Mouse (Mus musculus): ENCODE results near the gene Yipf1. TPM values are rescaled to one million over a fixed set of nuclear protein-coding genes. Genes with fewer than 3 reads are reported as not detected.

Yipf1 gene
- polyA plus RNA-seq (2016; fragmentation: Nextera tagmentation; extraction: Ambion mirVana), result 38.0 and 39.5 TPM in 2 replicates

DNA sequence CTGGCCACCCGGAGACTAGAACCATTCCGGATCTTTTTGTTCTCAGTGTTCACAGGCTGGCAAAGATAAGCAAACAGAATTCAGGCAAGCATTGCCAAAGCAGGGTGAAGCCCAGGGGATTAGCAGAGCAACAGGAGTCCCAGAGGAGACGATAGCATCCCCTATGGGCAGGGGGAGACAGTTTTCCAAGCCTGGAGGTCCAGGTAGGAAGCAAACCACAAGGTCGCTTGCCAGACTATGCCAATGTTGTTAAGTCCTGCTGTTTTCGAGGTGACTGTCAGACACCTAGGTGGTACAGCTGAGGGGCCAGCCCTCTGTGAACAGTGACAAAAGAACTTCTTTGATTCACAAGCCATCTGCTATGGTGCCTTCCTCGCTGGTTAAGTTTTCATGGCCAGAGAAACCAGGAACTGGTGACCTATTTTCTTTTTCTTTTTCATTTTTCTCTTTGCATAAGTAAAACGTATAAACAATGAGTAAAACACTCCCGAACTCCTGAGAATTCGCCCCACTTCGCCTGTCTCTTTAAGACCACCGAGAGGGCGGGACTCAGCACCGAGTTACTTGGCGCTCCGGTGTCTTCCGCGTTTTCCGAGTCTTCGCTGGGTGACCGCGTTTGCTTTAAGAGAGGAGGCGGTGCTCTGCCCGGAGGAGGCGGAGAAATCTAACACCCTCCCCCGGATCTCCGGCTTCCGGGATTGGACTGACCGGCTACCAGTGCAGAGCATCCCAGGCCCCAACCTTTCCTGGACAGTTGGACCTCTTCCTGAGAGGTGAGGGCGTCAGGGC is at the start of gene Yipf1:
Yipf1 (plus strand) TSS at position 674 of the 789 bp plus-strand sequence.
- H3K36me3 ChIP-seq, result peaks cover 15% of the 10 kb centered on the region
- peaks cover 11% of the 10 kb centered on the region for H3K4me1 ChIP-seq (replicated peaks)
- H3K9ac ChIP-seq, result peak within 1 kb of the TSS; percentile 77
- peak within 1 kb of the TSS; percentile 83 for H3K4me2 ChIP-seq
- under 1% methylated on average over 29 of the region's 29 CpGs for WGBS
- no peaks in the 10 kb centered on the region for H3K27me3 ChIP-seq (replicated peaks)
- ATAC-seq (ENCODE audit: insufficient number of reproducible peaks, low FRiP score), result peak; percentile 91
- H3K9me3 ChIP-seq (replicated peaks), result no peaks in the 10 kb centered on the region
- H3K27ac ChIP-seq (ENCODE audit: poor library complexity, severe bottlenecking), result 0 out of 2 replicates have a peak within 1 kb of the TSS, but pooled peaks have one; percentile 37
- peak within 1 kb of the TSS; percentile 73 for H3K4me3 ChIP-seq

DNA sequence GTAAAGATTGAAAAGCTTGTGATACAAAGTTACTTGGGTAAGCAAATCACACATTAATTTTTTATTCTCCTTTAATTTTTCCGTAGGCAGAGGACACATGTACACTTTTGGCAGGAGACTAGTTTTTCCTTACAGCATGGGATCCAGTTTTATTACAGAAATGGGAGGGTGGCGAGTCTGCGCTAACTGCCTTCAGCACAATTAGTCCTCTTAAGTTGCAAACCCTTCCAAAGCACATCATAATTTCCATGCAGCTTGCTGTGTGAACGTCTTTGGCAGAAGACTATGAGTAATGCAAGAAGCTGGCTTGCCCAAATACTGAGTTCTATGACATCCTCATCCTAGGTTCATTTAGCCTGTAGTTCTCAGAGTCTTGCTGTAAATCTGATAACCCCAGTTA is 40.5 kb upstream of the Yipf1 start:
- Histone ChIP-seq H3K4me2 (no peak overlapping the region), H3K4me1 (replicated peaks) (0 out of 2 replicates have a peak, but pooled peaks cover 6% of the 10 kb centered on the region), H3K9me3 (replicated peaks) (no peaks in the 10 kb centered on the region), H3K9ac (no peak overlapping the region), H3K36me3 (no peaks in the 10 kb centered on the region), H3K27me3 (replicated peaks) (no peaks in the 10 kb centered on the region), H3K27ac (ENCODE audit: poor library complexity, severe bottlenecking) (no peak overlapping the region), H3K4me3 (no peak overlapping the region)
- ATAC-seq (ENCODE audit: insufficient number of reproducible peaks, low FRiP score), result no peak
- 78% methylated on average over 4 of the region's 4 CpGs for WGBS

GRCm38 (mm10) chr4:107274511-107274910 is 39.7 kb upstream of the Yipf1 start:
- H3K4me2 ChIP-seq, result no peak overlapping the region
- no peaks in the 10 kb centered on the region for H3K36me3 ChIP-seq
- H3K9me3 ChIP-seq (replicated peaks), result no peaks in the 10 kb centered on the region
- no peak overlapping the region for H3K4me3 ChIP-seq
- H3K27me3 ChIP-seq (replicated peaks), result no peaks in the 10 kb centered on the region
- H3K4me1 ChIP-seq (replicated peaks), result 0 out of 2 replicates have a peak, but pooled peaks cover 7% of the 10 kb centered on the region
- no peak overlapping the region for H3K27ac ChIP-seq (ENCODE audit: poor library complexity, severe bottlenecking)
- 62% methylated on average over 5 of the region's 5 CpGs for WGBS
- no peak overlapping the region for H3K9ac ChIP-seq
- no peak for ATAC-seq (ENCODE audit: insufficient number of reproducible peaks, low FRiP score)

GRCm38 (mm10) chr4:107278188-107278707 is 35.9 kb upstream of the Yipf1 start:
- 20% methylated on average over 8 of the region's 8 CpGs for WGBS
- H3K4me2 ChIP-seq, result 0 out of 2 replicates have a peak overlapping the region, but pooled peaks have one; percentile 6
- 0 out of 2 replicates have a peak, but pooled peaks cover 7% of the 10 kb centered on the region for H3K4me1 ChIP-seq (replicated peaks)
- no peak overlapping the region for H3K27ac ChIP-seq (ENCODE audit: poor library complexity, severe bottlenecking)
- H3K27me3 ChIP-seq (replicated peaks), result no peaks in the 10 kb centered on the region
- no peak for ATAC-seq (ENCODE audit: insufficient number of reproducible peaks, low FRiP score)
- H3K9me3 ChIP-seq (replicated peaks), result no peaks in the 10 kb centered on the region
- H3K9ac ChIP-seq, result no peak overlapping the region; the same call in 1 of the 2 replicates
- no peak overlapping the region for H3K4me3 ChIP-seq
- H3K36me3 ChIP-seq, result peaks cover 14% of the 10 kb centered on the region

DNA sequence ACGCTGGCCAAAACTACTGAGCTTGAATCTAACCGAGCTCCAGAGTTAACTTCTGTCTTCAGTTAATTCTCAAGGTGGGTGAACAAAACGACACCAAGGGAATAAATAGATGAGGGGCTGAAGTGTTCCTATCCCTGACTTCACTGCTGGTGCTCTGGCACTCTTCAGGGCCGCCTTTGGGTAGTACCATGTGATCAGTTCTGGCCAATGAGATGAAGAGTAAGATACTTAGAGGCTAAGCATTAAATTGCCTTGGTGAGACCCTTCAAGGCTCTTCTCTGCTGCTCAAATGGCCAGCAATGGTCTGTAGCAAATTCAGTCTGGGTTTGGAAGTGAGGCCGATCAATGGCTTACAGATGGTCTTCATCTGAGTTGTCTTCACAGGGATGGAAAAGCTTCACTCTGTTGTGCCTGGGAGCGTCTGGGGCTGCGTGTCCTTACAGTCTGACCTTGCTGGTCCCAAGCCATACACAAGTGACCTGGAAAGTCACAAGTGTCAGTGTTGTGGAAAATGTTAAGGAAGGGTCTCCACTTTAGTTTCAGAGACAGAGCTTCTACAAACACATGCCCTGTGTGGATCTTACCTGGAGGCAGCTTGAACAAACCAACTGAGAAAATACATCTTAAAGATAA is 33.2 kb upstream of the Yipf1 start:
- no peak overlapping the region for H3K4me3 ChIP-seq

DNA sequence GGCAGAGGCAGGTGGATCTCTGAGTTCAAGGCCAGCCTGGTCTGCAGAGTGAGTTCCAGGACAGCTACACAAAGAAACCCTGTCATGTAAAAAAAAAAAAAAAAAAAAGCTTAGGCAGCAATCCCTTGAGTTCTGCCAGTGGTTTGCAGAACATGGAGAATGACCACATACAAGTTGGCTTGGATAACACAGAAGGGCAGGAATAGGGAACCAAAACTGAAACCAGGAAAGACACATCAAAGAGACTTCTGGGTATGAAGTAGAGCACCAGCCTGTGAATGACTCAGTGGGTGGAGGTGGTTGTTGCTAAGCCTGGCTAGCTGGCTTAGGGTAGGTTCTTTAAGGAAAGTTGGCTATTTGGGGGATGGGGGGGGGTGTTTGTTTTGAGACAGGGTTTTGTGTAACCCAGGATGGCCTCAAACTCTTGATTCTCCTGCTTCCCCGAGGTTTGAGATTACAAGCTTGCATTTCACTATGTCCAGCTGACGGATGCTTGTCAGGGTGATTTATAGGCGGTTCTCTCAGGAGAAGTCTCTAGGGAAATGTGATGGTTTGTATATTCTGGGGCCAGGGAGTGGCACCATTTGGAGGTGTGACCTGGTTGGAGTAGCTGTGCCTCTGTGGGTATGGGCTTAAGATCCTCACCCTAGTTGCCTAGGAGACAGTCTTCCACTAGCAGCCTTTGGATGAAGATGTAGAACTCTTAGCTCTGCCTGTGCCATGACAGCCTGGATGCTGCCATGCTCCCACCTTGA is 28.5 kb upstream of the Yipf1 start:
- H3K4me1 ChIP-seq (replicated peaks), result no peaks in the 10 kb centered on the region
- 62% methylated on average over 3 of the region's 3 CpGs for WGBS
- H3K9ac ChIP-seq, result no peak overlapping the region
- no peak for ATAC-seq (ENCODE audit: insufficient number of reproducible peaks, low FRiP score)
- no peak overlapping the region for H3K4me2 ChIP-seq
- no peaks in the 10 kb centered on the region for H3K9me3 ChIP-seq (replicated peaks)
- no peak overlapping the region for H3K4me3 ChIP-seq
- H3K36me3 ChIP-seq, result peaks cover 6% of the 10 kb centered on the region; the same call in 1 of the 2 replicates
- H3K27me3 ChIP-seq (replicated peaks), result no peaks in the 10 kb centered on the region
- H3K27ac ChIP-seq (ENCODE audit: poor library complexity, severe bottlenecking), result no peak overlapping the region

More for the DNA sequence above, 33.2 kb upstream of the Yipf1 start:
- 66% methylated on average over 7 of the region's 7 CpGs for WGBS
- no peak overlapping the region for H3K9ac ChIP-seq
- no peak overlapping the region for H3K27ac ChIP-seq (ENCODE audit: poor library complexity, severe bottlenecking)
- no peak for ATAC-seq (ENCODE audit: insufficient number of reproducible peaks, low FRiP score)
- H3K9me3 ChIP-seq (replicated peaks), result no peaks in the 10 kb centered on the region
- H3K4me2 ChIP-seq, result no peak overlapping the region
- H3K36me3 ChIP-seq, result peaks cover 14% of the 10 kb centered on the region
- 0 out of 2 replicates have a peak, but pooled peaks cover 7% of the 10 kb centered on the region for H3K4me1 ChIP-seq (replicated peaks)
- H3K27me3 ChIP-seq (replicated peaks), result no peaks in the 10 kb centered on the region

- Histone ChIP-seq H3K27ac (ENCODE audit: poor library complexity, severe bottlenecking) (no peak overlapping the region), H3K36me3 (no peaks in the 10 kb centered on the region), H3K4me1 (replicated peaks) (no peaks in the 10 kb centered on the region), H3K27me3 (replicated peaks) (no peaks in the 10 kb centered on the region), H3K9me3 (replicated peaks) (no peaks in the 10 kb centered on the region), H3K9ac (no peak overlapping the region), H3K4me2 (no peak overlapping the region), H3K4me3 (no peak overlapping the region)
- ATAC-seq (ENCODE audit: insufficient number of reproducible peaks, low FRiP score), result no peak
- WGBS, result 88% methylated on average over 8 of the region's 8 CpGs
Measured at GRCm38 (mm10) chr4:107286386-107286785, 27.8 kb upstream of the Yipf1 start.

DNA sequence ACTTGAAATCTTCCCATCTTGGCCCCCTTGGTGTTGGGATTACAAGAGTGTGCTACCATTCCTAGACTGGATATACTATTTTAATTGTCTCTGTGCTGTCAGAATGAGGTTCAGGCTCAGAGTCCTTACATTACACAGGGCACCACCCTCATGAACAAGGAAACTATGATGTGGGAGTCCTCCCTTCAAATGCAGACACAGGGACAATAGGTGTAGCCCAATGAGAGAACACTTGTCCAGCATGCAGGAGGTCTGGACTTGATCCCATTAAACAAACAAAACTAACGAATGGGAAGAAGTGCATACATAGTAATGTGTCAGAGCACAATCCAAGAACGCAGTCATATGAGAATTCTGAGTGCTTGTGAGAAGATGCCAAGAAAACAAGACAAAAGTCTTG is 26.6 kb upstream of the Yipf1 start:
- no peaks in the 10 kb centered on the region for H3K27me3 ChIP-seq (replicated peaks)
- H3K9me3 ChIP-seq (replicated peaks), result no peaks in the 10 kb centered on the region
- 79% methylated on average over 2 of the region's 2 CpGs for WGBS
- no peak overlapping the region for H3K4me3 ChIP-seq
- H3K36me3 ChIP-seq, result no peaks in the 10 kb centered on the region
- no peak overlapping the region for H3K27ac ChIP-seq (ENCODE audit: poor library complexity, severe bottlenecking)
- no peak overlapping the region for H3K9ac ChIP-seq
- peaks cover 4% of the 10 kb centered on the region for H3K4me1 ChIP-seq (replicated peaks)
- no peak for ATAC-seq (ENCODE audit: insufficient number of reproducible peaks, low FRiP score)
- H3K4me2 ChIP-seq, result no peak overlapping the region

DNA sequence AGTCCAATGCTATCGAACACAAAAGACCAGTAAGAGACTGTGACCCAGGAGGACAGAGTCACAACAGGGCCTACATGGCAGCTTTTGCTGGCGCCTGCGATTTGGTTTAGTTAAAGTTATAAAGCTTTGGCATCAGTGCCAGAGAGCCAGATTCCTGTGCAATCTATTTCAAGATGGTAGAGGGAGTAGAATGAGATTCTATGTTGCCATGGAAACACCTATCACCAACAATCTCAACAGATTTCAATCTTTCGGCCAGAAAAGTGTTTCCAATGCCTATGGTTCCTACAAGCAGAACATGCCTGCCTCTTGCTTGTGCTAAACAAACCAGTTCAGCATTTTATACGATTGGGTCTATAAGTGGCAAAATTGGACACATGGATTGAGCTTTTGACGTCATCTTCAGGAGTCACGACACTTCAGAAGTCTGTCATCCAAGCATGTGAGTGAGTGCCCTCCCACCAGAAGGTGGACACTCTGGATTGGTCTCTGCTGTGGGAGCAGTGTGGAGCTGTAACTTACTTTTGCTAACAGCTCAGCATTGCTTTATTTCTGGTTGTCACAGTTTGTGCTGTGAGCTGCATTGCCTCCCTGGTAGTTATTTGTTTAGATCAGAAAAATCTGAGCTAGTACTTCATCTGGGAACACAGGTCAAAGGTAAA is 22.4 kb upstream of the Yipf1 start:
- Histone ChIP-seq H3K27me3 (replicated peaks) (no peaks in the 10 kb centered on the region), H3K36me3 (no peaks in the 10 kb centered on the region), H3K9me3 (replicated peaks) (no peaks in the 10 kb centered on the region), H3K9ac (no peak overlapping the region), H3K27ac (ENCODE audit: poor library complexity, severe bottlenecking) (no peak overlapping the region), H3K4me3 (no peak overlapping the region), H3K4me2 (no peak overlapping the region), H3K4me1 (replicated peaks) (peaks cover 4% of the 10 kb centered on the region)
- no peak for ATAC-seq (ENCODE audit: insufficient number of reproducible peaks, low FRiP score)
- 80% methylated on average over 7 of the region's 7 CpGs for WGBS

GRCm38 (mm10) chr4:107292273-107292662 is 21.9 kb upstream of the Yipf1 start:
- H3K27me3 ChIP-seq (replicated peaks), result no peaks in the 10 kb centered on the region
- WGBS, result 35% methylated on average over 4 of the region's 4 CpGs
- H3K27ac ChIP-seq (ENCODE audit: poor library complexity, severe bottlenecking), result no peak overlapping the region
- H3K36me3 ChIP-seq, result no peaks in the 10 kb centered on the region
- no peak for ATAC-seq (ENCODE audit: insufficient number of reproducible peaks, low FRiP score)
- no peak overlapping the region for H3K4me2 ChIP-seq
- no peak overlapping the region for H3K4me3 ChIP-seq
- peaks cover 4% of the 10 kb centered on the region for H3K4me1 ChIP-seq (replicated peaks)
- no peaks in the 10 kb centered on the region for H3K9me3 ChIP-seq (replicated peaks)
- no peak overlapping the region for H3K9ac ChIP-seq

All from heart, embryonic 12.5 days (tissue).